Mouse (Mus musculus) fibroblast of lung, adult 2 months (primary cell): ENCODE results near the gene Chd3.
"Not testable (repeated sequence)": the region's sequence is repeated elsewhere in the genome, so short reads cannot be mapped to it uniquely, and the experiment has no call there.

Experiments used
- DNase-seq: peaks from one replicate; pipeline ENCODE4 v3.0.0-alpha.2; 2011; ENCODE audit warnings: low read depth

Chd3 gene

DNA sequence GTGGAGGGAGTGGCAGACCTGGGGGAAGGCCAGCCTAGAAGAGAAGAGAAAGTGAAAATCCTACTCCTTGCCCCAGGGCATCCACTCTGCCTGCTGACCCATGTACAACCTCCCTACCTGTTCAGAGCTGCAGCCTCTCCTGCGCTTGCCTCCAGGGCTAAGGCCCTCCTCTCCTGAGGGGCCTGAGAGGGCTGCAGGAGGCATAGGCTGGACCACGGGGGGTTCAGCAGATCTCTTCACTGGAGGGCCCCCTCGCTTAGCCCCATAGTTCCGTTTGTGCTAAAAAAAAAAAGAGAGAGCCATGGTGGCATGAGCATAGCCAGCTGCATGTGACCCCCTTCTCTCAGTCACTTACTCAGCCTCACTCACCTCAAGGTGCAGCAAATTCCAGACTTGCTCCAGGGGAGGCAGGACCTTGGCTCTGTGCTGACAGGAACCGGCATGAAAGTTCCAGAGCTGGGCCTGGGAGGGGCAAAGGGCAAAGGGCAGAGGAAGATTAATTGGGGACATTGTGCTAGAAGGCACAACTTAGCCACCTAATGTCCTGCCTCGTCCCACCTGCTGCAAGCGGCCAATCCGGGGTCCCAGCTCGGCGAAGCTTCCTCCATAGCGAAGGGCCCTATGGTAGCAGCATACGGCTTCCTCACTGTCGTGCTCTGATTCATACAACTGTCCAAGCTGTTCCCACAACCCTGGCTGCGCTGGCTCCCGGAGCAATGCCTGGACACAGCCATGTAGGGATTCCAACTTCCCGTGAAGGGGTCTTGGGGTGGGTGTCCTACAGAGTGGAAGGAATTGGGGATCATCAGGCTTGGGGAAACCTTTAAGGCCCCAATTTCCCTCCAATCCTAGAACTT, 37.9 kb upstream of the Chd3 start:
- no peak for DNase-seq

DNA sequence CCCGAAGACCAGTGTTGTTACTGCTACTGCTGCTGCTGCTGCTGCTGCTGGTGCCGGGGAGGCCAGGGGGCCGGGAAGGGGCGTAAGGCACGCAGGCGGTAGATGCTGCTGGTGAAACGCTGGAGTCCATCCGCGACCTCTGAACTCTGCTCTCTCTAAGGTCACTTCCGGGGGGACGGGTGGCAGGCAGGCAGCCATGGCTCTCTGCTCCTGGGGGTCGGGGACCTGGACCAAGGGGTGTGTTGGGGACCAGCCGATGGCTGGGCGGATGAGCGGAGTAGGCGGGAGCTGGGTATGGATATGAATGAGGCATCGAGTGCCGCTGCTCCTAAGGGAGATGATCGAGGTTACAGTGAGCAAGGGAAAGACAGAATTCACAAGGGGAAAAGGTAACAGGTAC, 37.1 kb upstream of the Chd3 start:
- DNase-seq: no peak

DNA sequence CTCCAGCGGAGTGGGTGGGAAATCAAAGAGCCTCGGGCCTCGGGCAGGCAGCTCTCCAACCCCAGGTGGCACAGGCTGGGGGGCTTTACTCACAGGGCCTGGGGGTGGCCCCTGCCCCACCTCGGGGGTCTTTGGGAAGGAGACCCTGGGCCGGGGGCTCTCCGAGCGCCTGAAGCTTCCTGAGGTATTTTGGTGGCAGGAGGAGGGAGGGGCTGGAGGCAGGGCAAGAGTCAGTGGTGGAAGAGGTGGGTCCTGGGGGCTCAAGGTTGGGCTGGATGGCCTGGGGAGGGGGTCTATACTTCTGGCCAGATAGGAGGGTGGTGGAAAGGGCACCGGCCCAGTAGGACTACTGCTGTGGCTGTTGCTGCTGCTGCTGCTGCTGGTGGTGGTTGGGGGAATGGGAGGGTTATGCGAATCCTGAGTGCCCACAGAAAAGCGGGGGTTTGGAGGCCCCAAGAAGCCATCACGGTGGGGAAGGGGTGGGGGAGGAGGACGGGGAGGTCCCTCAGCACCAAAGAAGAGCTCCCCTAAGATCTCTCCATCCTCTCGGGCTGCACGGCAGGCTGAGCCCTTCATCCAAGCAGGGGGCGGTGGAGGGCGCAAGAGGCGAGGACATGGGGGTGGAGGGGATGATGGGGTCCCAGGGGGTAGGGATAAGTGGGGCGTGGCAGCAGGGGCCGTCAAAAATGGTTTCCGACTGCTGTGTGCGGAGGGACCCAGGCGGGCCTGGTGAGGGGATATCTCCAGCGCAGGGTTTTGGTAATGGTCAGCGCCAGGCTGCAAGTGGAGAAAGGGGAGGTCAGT, 36.4 kb upstream of the Chd3 start:
- DNase-seq: no peak

DNA sequence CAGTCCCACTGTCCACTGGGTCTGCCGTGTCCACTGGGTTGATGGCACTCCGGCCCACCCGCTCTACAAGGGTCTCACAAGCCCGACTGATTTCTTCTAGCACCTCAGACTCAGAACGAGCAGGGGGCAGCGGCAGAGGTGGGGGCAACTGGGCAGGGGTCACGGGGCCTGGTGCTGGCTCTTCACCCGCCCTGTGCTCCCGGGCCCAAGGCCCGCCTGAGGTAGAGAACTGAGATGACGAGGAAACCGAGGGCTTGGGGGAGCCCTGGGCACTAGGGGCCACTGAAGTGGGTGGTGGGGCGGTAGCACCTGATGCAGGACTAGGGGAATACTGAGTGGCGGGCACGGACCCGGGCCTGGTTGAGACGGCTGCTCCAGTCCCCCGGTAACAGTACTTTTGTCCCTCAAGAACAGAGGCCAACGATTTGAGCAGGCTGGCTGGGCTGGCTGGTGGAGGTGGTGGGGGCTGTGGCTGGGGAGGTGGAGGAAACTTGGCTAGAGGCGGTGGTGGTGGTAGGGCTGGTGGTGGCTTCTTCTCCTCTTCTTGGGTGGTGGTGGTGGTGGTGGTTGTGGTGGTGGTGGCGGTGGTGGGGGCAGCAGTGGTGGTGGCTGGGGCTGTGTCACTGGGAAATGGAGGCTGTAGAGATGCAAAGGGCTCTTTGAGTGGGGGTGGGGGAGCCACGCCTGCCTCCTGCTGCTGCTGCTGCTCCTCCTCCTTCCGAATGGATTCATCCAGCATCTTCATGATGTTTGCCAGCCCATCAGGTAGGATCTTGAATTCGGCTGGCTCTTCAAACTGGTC, 35.6 kb upstream of the Chd3 start:
- DNase-seq: no peak

DNA sequence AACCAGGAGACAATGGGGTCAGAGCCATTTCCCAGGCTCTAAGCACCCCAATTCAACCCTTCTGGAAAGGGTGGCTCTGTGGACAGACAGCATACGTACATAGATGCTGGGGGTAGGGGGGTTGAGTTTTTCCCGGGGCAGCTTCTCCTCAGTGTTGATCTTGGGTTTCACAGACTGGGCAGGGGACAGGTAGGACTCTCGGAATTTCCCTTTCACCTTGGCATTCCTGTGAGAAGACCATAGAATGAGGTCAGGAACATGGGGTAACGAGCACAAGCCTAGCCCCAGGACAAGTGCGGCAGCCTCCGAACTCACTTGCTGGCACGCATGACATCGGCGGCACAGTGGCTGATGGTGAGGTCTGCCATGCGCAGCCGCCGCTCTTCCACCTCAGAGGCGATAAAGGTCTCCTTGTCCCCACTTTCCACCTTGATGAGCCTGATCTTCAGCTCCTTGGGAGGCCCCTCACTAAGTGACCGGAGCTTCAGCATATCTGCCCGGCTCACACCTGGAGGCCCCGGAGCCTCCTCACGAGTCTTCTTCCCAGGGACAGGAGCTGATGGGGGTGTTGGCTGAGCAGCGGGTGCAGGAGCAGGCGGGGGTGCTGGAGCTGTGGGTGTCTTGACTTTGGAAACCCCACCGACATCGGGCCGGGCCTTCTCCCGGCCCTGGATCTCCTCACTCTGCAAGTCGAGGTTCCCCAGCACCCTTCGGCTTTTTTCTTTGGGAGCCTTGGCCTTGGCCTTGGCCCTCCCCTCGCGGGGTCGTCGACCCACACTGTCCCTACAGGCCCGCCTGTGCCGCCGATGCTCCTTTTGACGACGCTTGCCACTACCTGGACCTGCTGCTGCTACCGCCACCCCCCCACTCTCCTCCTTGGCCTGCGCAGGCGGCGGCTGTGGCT, 34.7 kb upstream of the Chd3 start:
- no peak for DNase-seq

DNA sequence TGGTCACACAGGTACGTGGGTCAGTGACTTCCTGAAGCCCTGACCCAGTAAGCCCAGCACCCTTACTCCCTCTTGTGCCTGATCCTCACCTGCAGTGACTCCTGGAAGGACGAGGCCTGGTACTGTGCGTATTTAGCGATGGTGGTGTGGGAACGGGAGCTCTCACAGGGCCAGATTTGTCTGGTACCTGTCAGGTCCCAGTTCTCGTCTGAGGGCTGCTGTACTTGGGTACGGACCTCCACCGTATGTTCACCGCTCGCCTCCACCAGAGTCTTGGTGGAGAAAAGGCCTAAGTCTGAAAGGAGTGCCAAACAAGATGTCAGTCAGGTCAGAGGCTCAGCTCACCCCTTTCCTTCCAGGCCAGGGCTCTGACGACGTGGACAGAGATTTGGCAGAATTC, 32.8 kb upstream of the Chd3 start:
- DNase-seq: no peak

DNA sequence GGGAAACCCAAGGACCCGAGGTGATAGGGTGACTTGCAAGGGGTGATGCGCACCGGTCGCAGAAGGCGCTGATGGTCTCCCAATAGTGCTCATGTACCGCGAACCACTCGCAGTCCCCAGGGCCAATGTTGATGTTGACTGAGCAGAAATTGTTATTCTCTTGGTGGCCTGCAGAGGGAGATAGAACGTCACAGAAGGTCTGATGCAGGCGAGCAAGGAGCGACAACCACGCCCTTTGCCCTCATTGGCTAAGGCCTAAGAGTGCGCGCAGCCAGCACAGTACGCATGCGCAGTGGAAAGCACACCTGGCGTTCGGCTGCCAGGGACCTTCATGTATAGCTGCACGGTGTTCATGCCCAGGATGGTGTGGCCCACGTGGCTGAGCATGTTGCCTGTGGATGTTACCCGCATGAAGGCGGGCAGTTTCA, 32.0 kb upstream of the Chd3 start:
- no peak for DNase-seq

DNA sequence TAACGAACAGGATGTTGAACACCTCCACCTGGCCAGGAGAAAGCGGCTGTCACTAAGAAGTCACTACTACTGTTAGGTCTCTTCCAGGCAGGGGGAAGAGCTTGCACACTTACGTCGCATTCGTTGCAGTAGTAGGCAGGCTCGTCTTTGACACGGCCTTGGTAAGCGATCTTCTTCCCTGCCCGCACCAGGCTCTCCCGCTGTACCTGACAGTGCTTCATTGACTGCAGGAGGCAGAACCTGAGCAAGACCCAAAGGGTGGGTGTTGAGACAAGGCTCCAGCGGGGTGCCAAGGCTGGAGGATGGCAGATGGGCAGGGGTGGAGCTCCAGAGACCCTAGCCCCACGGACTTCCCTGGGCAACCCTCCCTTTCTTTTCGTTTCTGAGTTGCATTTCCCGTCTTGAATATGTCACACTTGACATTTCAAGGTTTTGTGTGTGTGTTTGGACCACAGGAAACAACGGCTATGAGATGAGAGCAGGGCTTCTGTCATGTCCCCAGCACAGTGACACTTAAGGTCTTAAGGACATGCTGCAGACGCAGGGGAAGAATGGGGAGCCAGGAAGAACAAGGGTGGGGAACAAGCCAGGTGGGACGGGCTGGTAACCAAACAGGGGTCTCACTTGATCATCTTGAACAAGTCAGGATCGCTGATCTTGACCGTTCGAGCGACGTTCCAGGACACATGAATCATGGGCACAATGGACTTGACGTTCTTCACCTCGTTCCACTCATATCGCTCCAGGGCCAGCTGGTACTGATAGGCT, 31.1 kb upstream of the Chd3 start:
- DNase-seq: no peak

DNA sequence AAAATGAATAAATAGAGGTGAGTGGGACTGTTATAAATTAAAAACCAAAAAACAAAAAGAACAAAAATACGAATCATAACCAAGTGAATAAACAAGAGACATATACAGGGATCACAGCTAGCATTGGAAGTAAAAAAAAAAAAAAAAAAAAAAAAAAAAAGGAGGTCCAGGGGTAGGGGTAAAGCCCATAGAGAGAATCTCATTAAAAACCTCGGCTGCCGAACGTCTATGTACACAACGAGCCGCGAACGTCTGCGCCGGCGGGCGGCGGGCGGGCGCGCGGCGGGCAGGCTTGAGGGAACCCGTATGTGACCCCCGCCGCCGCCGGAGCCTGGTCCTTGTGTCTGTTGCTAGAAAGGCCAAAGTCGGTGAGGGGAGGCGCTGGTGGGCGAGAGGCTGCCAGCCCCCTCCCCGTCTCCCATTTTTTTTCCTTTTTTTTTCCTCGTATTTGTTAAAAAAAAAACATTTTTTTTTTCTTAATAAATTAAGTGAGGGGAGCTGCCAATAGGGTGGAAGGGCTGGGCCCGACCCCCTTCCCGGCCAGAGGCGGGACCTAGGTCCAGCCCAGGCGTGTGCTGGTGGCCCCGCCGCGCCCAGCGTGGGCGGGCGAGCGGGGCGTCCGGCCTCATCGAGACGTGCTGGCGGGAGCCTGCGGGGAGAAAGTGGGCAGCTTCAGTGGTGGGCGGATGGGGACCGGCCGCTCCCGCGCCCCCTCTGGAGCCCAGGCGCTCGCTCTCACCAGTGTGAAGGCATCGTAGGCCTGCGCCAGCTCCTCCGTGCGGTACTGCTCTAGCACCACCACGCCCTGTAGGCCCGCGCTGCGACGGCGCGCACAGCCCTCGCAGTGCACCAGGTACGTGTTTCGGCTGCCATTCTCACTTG, 30.2 kb upstream of the Chd3 start:
- DNase-seq: no peak

DNA sequence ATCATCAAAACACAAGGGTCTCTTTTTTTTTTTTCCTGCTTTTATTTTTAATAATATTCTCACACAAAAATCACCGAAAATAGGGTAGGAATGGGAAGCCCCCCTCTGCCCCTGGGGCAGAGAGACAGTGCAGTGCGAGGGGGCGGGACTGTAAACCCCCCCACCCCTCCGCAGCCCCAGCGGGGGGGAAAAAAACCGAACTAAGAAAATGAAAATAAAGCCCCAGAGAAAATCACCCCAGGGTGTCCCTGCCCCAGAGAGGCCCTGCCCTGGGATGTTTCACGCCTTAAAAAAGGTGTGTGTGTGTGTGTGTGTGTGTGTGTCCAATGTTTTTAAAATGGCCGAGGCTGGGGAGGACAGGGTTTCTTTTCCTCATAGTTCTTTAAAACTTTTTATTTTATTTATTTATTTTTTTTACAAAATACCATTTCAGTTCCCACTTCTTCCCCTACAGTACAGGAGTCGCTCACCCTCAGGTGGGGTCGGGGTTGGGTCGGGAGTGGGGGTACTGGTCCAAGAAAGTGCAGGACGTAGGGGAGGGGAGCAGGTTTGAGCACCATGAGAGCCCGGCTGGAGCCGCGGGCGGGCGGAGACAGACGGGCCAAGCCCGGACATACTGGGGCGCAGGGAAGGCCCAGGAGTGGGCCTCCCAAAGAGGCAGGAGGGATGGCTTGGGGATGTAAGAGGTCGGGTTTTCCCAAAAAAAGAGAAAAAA, 29.4 kb upstream of the Chd3 start:
- no peak for DNase-seq

DNA sequence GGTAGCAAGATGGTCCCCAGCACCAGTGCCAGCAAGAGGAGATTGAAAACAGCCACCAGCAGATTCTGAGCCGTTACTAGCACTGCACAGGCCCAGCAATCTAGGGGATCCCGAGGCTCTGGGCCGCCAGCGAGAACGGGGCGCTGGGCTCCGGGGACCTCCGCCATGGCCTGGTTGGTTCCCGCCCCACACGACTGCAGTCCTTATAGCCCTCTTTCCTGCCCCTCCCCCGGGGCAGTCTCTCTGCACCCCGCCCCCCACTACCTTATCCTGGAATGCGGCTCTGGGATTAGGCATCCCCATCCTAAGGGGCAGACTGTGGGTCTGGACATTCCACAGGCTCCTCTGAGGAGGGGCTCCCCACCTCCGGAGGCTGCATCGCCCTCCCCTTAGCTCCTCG, 28.9 kb upstream of the Chd3 start, which contains the start of gene Tmem88:
Tmem88 (minus strand) TSS at position 176 of the 400 bp plus-strand sequence.
- no peak for DNase-seq

DNA sequence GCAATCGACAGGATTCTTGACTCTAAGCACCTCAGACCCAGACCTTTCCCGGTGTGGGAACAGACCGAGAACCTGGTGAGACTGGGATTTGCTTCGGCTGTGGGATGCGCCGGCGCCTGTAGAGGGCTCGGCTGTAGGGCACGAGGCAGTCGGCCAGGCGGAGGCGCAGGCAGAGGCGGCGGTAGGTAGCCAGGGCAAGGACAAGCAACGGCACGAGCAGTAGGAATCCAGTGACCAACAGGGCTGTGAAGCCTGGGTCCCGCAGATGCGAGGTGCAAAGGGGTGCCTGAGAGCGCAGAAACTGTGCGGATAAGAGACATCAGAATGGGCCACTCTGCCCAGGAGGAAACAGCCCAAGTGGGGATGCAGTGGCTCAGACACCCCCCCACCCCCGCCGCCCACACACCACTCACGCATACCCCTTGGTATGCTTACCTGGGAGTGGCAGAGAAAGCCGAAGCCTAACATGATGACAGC, 28.4 kb upstream of the Chd3 start:
- DNase-seq: no peak

DNA sequence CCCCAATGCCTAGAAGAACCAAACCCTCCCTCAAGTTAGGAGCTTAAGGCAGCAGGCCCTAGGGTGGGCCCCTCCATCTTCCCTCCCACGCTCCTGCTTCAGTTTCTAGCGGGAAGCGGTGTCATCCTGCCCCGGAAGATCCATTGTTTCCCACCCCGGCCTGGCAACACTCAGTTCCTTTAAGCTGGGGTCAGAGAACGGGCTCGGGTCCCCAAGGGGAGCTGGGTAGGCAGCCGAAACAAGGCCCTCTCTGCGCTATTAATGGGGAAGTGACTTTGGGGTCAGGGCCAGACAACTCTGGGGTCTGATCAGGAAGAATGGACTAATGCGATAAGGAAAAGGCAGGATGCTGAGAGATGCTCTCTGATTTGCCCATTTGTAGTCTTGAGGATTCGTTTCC, 27.6 kb upstream of the Chd3 start:
- DNase-seq: no peak

DNA sequence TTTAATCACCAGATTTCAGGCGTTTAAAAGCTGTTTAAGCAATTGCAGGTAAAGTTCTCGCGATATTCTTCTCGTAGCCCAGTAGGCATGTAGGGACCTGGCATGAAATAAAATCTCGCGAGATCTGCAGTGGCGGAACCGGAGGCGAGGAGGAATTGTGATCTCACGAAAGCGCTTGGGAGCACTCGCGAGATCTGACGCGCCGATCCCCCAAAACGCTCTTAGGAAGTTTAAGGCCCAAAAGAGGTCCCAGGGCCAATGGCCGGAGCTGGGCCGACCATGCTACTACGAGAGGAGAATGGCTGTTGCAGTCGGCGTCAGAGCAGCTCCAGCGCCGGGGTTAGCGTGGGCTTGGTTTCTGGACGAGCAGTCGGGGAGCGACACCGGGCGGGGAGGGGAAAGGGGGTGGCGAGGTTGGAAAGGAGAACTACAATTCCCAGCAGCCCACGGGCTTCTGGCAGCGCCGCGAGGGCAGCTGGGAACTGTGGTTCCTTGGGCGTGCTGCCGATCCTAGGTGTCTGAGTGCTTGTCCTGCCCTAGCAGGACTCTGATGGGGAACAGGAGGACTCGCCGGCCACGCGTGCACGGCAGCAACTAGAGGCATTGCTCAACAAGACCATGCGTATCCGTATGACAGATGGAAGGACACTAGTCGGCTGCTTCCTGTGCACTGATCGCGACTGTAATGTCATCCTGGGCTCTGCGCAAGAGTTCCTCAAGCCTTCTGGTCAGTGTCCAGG, 26.6 kb upstream of the Chd3 start:
- peak; percentile 98 for DNase-seq

DNA sequence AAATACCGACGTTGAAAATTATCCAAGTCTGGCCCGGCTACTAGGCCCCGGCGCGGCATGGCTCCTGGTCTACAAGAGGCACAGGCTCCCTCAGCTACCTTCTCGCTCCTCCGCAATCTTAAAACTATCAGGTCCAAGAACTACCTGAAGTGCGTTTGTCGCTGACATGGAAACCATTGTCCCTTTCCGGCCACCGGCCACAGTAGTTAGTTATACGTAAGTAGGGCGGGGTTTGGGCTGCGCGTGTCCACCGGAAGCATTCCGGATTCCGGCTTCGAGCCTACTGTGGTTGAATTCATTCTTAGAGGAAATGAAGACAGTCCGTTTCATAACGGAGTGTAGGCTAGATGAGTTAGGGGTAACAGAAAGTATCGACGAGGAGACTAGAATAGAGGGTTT, 26.0 kb upstream of the Chd3 start, which contains the start of the genes Naa38 and Cyb5d1:
Naa38 (plus strand) TSS at position 253 of the 399 bp plus-strand sequence.
Cyb5d1 (minus strand) TSS at position 397 of the 399 bp plus-strand sequence.
- peak; percentile 87 for DNase-seq

DNA sequence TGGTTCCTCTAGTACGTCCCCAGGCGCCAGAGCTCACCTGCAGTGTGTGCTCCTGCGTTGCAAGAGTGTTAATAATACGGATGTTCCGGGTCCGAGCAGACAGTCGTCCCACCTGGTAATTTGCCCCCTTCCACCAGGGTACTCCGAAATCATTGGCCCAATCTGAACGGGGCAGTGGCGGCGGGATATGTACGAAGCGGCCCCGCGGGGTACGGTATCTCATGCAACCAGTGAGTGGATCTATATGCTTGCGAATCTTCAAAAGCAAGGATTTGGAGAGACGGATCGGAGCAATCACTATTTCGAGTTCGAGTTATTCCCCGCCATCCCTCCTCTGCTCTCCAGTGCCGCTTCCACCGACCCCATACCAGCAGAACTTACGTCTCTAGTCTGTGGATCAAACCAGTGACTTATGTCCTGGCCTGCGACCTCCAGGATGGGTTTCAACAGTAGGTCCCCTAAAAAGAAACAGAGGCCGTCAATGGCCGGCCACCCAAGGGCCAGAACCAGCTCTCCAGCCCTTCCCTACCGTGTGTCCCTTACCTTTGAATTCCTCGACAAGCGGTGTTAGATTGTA, 25.5 kb upstream of the Chd3 start:
- not testable (repeated sequence) for DNase-seq

DNA sequence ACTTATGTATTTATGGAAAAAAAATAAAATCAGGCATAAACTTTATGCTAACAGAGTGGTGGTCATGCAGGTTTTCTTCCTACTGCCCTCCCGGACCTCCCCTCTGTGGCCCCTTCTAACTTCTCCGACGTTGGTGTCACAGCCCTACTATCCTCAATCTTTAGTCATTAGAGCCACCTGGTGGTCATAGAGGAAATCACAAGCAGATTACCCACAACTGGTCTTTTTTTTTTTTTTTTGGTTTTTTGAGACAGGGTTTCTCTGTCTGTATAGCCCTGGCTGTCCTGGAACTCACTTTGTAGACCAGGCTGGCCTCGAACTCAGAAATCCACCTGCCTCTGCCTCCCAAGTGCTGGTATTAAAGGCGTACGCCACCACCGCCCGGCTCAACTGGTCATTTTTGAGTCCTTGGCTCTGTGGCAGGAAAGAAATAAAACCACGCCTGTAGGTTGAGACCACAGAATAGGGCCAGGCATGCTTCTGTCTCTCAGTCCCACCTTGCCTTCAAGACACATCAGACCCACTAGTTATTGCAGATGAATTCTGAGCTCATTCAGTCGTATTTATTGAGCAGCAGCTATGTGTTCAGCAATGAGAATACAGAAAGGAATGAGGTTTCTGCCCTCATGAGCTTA, 21.3 kb upstream of the Chd3 start:
- DNase-seq: no peak
